Mouse (Mus musculus): ENCODE measurements around the gene Larp4b.
"Not testable (repeated sequence)": the region's sequence is repeated elsewhere in the genome, so short reads cannot be mapped to it uniquely, and the experiment has no call there.

Larp4b gene

DNA sequence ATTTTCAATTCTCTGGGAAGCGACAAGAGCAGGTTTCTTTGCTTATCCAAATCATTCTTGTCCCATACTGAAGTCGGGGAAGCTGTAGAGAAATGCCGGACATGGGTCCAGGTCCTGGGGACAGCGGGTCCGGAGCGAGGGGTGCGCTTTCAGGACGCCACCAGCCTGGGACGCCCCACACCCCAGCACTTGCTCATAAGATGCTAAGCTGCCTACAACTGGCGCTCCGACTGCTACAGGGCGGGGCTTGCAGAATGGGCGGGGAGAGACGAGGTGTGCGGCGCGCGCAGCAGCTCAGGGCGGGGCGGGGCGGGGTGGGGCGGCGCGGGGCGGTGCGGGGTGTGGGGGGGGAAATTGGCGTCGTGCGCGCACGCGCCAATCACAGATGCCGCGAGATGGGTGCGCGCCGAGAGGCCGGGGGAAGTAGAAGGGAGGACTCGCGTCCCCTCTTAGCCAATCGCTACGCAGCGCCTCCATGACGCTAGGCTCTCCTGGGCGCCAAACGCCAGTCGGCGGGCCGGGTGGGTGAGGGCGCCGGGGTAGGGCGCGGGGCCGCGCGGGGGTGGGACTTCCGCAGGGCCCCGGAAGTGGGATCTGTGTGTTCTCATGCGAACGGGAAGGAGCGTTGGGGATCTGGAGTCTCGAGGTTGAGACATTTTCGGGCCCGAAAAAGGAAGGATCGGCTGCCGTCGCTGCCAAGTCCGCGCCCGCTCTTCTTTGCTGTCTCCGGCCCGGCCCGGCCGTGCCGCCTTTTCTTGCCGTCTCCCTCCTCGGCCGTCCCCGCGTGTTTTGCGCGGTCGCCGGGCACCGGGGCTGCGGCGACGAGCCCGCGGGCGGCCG lies at the start of gene Larp4b:
Gene Larp4b (plus strand): TSS at position 566 of the 840 bp plus-strand sequence.
- peak; percentile 95 to 98 for DNase-seq

GRCm38 (mm10) chr13:9044731-9045130 lies 49.0 kb upstream of the Larp4b start:
- no peak for DNase-seq

- DNase-seq, result not testable (repeated sequence)
Measured at GRCm38 (mm10) chr13:9052049-9052691, 41.5 kb upstream of the Larp4b start.

- no peak for DNase-seq
Measured at GRCm38 (mm10) chr13:9057277-9057676, 36.4 kb upstream of the Larp4b start.

- peak; percentile 9 to 12 for DNase-seq
Measured at GRCm38 (mm10) chr13:9058706-9059105, 35.0 kb upstream of the Larp4b start.

DNA sequence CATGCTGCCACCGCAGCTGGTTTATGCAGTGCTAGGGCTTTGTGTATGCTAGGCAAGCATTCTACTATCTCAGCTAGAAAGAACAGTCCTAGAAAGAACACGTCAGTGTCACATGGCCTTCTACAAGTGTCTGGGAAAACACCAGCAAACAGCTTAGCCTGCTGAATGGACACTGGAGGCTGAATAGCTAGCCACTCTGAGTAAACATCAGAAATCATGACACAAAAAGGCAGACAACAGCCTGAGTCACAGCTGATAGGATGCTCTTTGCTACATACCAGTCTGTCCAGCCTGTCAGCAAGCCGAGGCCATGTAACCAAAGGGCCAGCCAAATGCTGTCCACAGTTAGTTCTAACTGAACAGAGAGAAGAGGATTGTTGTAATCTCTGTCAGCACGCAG lies 32.3 kb upstream of the Larp4b start:
- DNase-seq, result no peak

GRCm38 (mm10) chr13:9064196-9064595 lies 29.5 kb upstream of the Larp4b start:
- DNase-seq, result peak; percentile 74 to 83

DNA sequence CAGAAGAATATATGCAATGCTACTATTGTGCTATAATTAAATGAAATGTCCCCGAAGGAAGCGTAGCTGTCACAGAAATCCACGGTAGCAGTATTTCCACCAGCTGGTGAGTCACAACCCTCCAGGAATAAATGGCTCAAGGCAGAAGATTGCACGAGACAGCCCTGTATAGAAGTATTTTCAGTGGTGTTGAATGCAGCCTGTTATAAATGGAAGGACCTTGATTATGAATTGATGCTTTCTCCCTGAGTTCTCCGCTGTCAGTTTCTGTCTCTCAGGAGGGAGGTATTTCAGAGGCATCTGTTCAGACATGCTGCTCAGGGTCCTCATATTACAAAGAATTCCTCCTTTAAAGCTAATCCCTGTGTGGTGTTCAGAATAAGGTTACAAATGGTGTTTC lies 27.6 kb upstream of the Larp4b start:
- DNase-seq, result no peak

DNA sequence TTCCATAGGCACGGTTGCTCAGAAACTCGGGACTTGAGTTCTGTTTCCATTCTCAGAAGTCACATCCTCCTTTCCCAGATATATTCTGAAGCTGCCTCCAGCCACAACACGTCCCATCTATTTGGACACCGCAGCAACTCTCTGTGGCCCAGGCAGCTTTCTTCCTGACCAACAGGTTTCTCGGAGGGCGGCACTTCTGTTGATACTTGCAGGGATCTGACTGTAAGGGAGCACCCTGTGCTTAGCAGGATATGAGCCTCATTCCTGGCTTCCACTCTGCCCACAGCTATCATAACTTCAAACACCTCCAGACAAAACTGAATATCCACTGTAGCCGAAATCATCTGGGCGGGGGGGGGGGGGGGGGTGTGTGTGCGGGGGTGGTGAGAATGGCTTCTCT lies 22.7 kb upstream of the Larp4b start:
- DNase-seq, result no peak

- DNase-seq, result no peak
Measured at GRCm38 (mm10) chr13:9073818-9074217, 19.9 kb upstream of the Larp4b start.

- DNase-seq, result no peak
Measured at GRCm38 (mm10) chr13:9075825-9076592, 17.7 kb upstream of the Larp4b start.

DNA sequence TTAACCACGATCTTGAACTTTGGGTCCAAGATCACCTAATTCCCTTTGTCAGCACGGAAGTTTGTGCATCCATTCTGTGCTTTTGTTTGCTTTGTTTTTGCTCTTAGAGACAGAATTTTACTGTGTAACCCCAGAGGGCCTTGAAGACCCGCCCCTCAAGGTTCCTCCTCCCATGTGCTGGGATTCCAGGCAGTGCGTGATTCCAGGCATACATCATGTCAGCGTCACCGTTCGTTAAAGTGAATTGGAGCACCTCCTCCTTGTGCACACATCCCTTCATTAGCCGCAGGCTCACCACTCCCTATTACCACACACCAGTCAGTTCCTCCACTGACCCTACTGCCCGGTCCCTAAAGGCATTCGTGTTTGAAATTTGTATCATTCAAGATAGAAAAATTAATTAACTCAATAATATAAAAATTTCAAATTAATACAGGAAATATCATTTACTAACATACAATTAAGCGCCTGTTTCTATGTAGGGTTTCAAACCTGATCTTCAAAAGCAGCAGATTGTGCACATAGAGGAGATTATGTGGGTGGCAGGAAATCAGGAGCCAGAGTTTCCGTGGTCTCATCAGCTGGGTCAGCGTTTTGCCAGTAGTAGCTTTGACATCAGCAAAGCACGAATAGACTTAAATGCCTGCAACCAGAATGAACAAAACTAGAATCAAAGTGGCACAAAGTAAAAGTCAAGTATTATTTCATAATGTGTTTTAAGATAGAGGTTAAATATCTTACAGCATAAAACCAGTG lies 11.4 kb upstream of the Larp4b start:
- no peak for DNase-seq

DNA sequence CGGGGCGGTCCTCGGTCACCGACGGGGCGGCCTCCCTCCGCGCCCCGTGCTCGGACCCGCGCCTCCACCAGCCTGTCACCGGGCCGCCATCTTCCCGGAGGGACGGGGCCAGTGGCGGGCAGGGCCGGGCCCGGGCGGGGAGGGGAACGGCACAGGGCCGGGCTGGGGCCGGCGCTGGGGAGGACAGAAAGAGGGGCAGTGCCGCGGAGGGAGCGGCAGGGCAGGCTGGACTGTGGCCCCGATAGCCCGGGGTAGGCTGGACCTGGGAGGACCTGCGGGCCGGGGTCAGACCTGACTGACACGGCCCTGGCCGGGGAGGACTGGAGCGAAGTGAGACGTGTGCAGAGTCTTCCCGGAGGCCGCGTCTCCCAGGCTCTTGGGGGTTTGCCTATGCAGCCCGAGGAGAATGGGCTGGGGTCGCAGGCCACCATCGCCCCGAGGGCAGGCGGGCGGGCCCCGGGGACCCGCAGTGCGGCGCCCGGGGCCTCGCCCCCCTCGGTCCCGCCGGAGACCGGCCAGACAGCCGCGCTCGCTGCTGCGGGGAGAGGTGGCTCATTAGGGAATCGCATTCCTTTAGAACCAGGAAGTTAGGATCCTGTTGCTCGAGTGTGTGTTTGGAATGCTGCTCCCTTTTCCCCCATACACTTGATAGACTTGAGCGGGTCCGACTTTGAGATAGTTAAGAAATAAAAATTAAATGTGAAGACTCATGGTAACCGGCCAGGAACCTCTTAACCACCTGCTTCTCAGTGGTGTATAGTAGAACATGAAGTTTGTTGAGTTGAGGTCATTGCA lies 702 bp downstream of the Larp4b start:
- no peak for DNase-seq

GRCm38 (mm10) chr13:9099289-9099688 lies 5.6 kb downstream of the Larp4b start:
- no peak for DNase-seq

DNA sequence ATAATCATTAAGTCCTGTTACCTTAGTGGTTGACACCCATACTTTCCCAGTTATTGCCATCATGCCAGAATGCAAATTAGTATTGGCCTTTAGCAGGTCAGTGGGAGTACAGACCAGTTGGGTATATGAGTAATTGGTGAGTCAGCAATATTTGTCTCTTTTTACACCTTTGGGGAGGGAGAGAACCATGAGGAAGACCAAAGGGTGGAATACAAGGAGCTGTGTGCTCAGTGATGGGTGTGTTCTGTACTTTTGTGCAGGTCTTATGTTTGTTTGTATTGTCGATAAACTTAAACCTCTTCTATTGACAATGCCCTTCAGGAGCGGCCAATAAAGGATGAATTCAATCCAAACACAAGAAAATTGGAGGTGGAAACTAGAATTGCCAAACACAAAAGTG lies 6.8 kb downstream of the Larp4b start:
- DNase-seq, result no peak

DNA sequence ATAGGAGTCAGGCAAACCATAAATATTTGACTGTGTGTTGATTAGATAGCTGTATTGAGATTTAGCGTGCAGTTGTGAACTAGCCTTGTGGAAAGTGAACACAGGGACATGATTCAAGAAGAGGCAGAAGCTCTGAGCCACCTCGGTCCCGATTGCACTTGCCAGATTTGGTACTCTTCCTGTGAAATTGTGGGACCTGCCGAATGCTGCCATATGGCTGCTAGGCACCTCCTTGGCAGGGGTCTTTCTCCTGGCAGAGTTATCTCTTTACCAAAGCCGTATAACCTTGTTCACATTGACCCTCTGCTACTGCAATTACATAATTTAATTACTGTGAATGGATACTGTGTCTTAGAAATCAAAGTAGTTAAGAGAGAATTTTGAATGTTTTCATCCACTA lies 12.6 kb downstream of the Larp4b start:
- DNase-seq, result peak; percentile 38 to 49

DNA sequence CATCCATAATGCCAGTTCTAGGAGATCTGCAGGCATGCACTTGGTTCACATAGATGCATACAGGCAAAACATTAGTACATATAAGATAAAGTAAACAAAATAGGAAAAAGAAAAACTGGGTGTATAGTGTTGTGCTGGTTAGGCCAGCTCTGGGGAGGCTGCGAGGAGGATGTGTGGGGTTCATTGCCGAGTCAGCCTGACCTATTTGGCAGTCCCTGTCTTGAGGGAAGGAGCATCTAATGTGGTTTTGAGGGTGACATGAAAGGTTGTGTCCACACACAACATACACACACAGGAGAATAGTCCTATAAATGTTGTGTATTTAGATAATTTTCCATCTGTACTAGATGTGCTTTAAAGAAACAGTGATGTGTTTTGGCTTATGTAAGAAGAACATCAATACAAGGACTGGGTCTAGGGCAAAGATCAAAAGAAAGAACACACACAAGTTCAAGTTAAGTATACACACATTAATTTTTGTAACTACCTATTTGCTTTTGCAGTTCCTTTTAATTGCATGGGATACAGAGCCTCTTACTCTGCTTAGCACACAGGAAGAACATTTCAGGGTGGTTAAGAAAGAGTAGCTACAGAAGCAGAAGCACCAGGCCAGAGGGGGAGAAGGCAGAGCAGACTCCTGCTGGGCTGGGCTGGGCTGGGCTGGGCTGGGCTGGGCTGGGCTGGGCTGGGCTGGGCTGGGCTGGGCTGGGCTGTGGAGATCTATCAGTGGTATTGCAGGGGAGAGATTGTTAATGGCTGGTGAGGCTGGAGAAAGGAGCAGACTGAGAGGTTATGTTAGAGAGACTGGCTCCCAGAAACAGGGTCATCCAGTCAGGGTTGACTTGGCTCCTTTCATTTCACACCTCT lies 13.5 kb downstream of the Larp4b start:
- no peak for DNase-seq

DNA sequence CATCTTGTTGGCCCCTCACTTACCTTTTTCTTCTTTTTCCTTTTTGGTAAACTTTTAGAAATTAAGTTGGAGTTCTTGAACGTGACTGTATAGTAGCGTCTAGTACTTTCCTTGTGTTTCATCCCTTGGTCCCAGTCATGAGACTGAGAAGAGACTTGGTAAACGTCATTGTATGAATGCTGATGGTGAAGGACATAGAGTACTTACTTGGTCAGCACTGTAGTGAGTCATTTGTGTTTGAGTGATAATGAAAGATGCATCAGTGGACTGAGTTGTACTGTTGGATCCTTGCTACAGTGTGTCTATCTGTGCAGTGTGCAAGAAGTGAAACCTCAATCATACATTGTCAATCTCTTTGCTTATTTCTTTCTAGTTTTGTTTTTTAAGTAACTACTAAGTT lies 20.1 kb downstream of the Larp4b start:
- DNase-seq, result no peak

DNA sequence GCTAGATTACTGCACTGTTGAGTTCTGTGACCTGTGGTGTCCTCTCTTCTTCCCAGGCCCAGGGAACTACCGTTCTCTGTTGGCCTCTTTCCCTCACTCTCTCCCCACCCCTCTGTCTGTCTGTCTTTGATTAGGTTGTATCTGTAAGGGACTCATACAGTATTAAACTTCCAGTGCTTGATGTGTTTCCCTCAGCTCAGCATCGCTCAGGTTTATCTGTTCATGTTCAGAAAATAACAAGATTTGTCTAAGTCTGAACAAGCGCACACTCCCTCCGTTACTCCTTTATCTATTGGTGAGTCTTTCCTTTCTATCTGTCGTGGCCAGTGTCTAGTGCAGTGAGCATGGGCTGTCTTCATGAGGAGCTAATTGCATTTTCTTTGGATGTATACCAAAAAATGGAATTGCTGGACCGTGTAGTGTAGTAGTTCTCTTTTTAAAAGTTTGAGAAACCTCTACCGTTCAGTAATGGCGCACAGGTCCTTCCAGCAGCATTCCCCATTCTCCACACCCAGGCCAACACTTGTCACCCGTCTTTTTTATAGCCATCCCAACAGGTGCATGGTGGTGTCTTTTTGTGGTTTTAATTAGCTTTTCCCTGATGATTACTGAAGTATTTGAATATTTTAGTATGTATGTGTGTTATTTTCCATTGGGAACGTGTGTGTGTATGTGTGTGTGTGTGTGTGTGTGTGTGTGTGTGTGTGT lies 27.3 kb downstream of the Larp4b start:
- DNase-seq, result no peak

DNA sequence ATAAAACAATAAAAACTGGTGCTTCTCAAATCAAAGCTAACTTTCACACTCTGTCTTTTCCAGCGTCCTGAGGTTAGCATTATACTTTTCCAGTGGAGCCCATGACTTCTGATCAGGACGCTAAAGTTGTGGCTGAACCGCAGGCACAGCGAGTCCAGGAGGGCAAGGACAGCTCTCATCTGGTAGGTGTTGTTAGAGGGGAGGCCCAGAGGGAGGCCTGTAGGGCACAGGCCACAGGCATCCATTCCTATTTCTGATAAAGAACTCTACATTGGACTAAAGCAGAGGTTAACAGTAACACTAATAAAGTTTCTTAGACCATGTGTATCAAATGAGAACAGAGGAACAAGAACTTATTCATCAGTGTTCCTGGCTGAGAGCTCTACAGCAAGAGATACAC lies 28.4 kb downstream of the Larp4b start:
- DNase-seq, result no peak

Data from cerebellum, postnatal 25 days (tissue).